Mouse (Mus musculus) hindbrain, embryonic 14.5 days (tissue): ENCODE measurements around the gene Ddah1. TPM values are rescaled to one million over a fixed set of nuclear protein-coding genes. Genes with fewer than 3 reads are reported as not detected.
"Not testable (repeated sequence)": the region's sequence is repeated elsewhere in the genome, so short reads cannot be mapped to it uniquely, and the experiment has no call there.

Experiments
- ATAC-seq: fragments of 200-750 bp; cut with Nextera tagmentation; 2 replicates; pipeline ENCODE4 v1.8.0; 2017; ENCODE audit warnings: moderate number of reproducible peaks, mild to moderate bottlenecking, moderate TSS enrichment, moderate library complexity; ENCODE audit not compliant: low FRiP score
- DNase-seq: peaks from one replicate; pipeline ENCODE4 v3.0.0-alpha.2; 2015; ENCODE audit warnings: low spot score
- H3K27ac ChIP-seq: fragments of 300-500 bp; sonication (generic); 2 replicates; pipeline ENCODE4 v1.5.1; 2014; ENCODE audit warnings: mild to moderate bottlenecking, moderate library complexity
- H3K27me3 ChIP-seq: fragments of 300-500 bp; sonication (generic); 2 replicates; pipeline ENCODE4 v1.6.1; 2014; ENCODE audit warnings: mild to moderate bottlenecking, low read length, mixed read lengths; ENCODE audit not compliant: control insufficient read depth, insufficient read depth
- H3K36me3 ChIP-seq: fragments of 300-500 bp; sonication (generic); replicated peaks from 2 replicates; pipeline ENCODE4 v1.6.1; 2014; ENCODE audit not compliant: control insufficient read depth, insufficient read depth
- H3K4me1 ChIP-seq: fragments of 300-500 bp; sonication (generic); replicated peaks from 2 replicates; pipeline ENCODE4 v1.6.1; 2014; ENCODE audit warnings: antibody characterized with exemption, low read length, mixed read lengths; ENCODE audit not compliant: control insufficient read depth, insufficient read depth
- H3K4me2 ChIP-seq: fragments of 300-500 bp; sonication (generic); replicated peaks from 2 replicates; pipeline ENCODE4 v1.6.1; 2014; ENCODE audit warnings: mild to moderate bottlenecking, moderate library complexity
- H3K4me3 ChIP-seq: fragments of 300-500 bp; sonication (generic); replicated peaks from 2 replicates; pipeline ENCODE4 v1.5.1; 2014; ENCODE audit warnings: mild to moderate bottlenecking, low read length
- H3K9ac ChIP-seq: fragments of 300-500 bp; sonication (generic); 2 replicates; pipeline ENCODE4 v1.6.1; 2014
- H3K9me3 ChIP-seq: fragments of 300-500 bp; sonication (generic); 2 replicates; pipeline ENCODE4 v1.6.1; 2016; ENCODE audit warnings: low read length; ENCODE audit not compliant: control insufficient read depth
- WGBS: fragments of 180-500 bp; shearing (Covaris S2); extraction: QIAGEN DNeasy Blood & Tissue Kit; methylation state at CpG from one replicate; pipeline ENCODE4 v1.1.7; 2014; 5-methylcytosine and 5-hydroxymethylcytosine counted together
- polyA plus RNA-seq: library from polyadenylated mRNA; unstranded; fragments of >200 nt; fragmentation: Nextera tagmentation; extraction: Ambion mirVana; gene quantifications from 2 replicates; pipeline ENCODE4 v1.2.1, GENCODE M21; 2014

The Ddah1 gene
- polyA plus RNA-seq, 1 experiment from 2014 or later, result 102 TPM

GRCm38 (mm10) chr3:145878867-145879266, 120.4 kb downstream of the Ddah1 start:
- WGBS, result 91% methylated on average over 13 of the region's 14 CpGs
- not testable (repeated sequence) for ATAC-seq, DNase-seq, H3K36me3 ChIP-seq, H3K4me1 ChIP-seq, H3K4me2 ChIP-seq, H3K4me3 ChIP-seq, H3K9me3 ChIP-seq, H3K27me3 ChIP-seq, H3K9ac ChIP-seq, H3K27ac ChIP-seq

GRCm38 (mm10) chr3:145880335-145880734, 121.9 kb downstream of the Ddah1 start:
- Histone ChIP-seq H3K9ac (no peak overlapping the region), H3K9me3 (no peaks in the 10 kb centered on the region), H3K4me1 (0 out of 2 replicates have a peak, but pooled peaks cover 6% of the 10 kb centered on the region), H3K27ac (no peak overlapping the region), H3K27me3 (no peaks in the 10 kb centered on the region), H3K4me3 (no peak overlapping the region), H3K4me2 (no peak overlapping the region), H3K36me3 (no peaks in the 10 kb centered on the region)
- DNase-seq (no peak), ATAC-seq (no peak)
- WGBS, result 82% methylated on average over 1 of the region's 1 CpGs

GRCm38 (mm10) chr3:145882076-145882874, 123.8 kb downstream of the Ddah1 start:
- no peak for DNase-seq
- peaks cover 14% of the 10 kb centered on the region; the same call in 1 of the 2 replicates for H3K4me1 ChIP-seq

GRCm38 (mm10) chr3:145883233-145883632, 124.8 kb downstream of the Ddah1 start:
- peaks cover 14% of the 10 kb centered on the region; the same call in 1 of the 2 replicates for H3K4me1 ChIP-seq
- no peaks in the 10 kb centered on the region for H3K9me3 ChIP-seq
- H3K4me3 ChIP-seq, result no peak overlapping the region
- H3K27ac ChIP-seq, result no peak overlapping the region
- no peak overlapping the region for H3K4me2 ChIP-seq
- no peaks in the 10 kb centered on the region for H3K27me3 ChIP-seq
- ATAC-seq (no peak), DNase-seq (no peak)
- H3K36me3 ChIP-seq, result no peaks in the 10 kb centered on the region
- H3K9ac ChIP-seq, result no peak overlapping the region
- 62% methylated on average over 2 of the region's 2 CpGs for WGBS

More at GRCm38 (mm10) chr3:145882076-145882874, 123.8 kb downstream of the Ddah1 start:
- 66% methylated on average over 15 of the region's 15 CpGs for WGBS
- no peak overlapping the region for H3K4me2 ChIP-seq
- no peak overlapping the region for H3K4me3 ChIP-seq
- H3K36me3 ChIP-seq, result no peaks in the 10 kb centered on the region
- H3K9me3 ChIP-seq, result no peaks in the 10 kb centered on the region
- no peak for ATAC-seq
- H3K27me3 ChIP-seq, result no peaks in the 10 kb centered on the region
- H3K9ac ChIP-seq, result no peak overlapping the region
- H3K27ac ChIP-seq, result no peak overlapping the region

GRCm38 (mm10) chr3:145885376-145885775, 126.9 kb downstream of the Ddah1 start:
- Histone ChIP-seq H3K27ac (peak overlapping the region; percentile 51), H3K36me3 (no peaks in the 10 kb centered on the region), H3K4me2 (no peak overlapping the region), H3K4me1 (peaks cover 17% of the 10 kb centered on the region; the same call in 1 of the 2 replicates), H3K9me3 (no peaks in the 10 kb centered on the region), H3K9ac (no peak overlapping the region), H3K27me3 (no peaks in the 10 kb centered on the region), H3K4me3 (no peak overlapping the region)
- WGBS, result 65% methylated on average over 4 of the region's 4 CpGs
- ATAC-seq, result no peak
- DNase-seq, result no peak

- H3K9ac ChIP-seq, result no peak overlapping the region
- peak overlapping the region; percentile 51 for H3K27ac ChIP-seq
- no peak for ATAC-seq
- WGBS, result 69% methylated on average over 5 of the region's 5 CpGs
- no peaks in the 10 kb centered on the region for H3K9me3 ChIP-seq
- H3K4me3 ChIP-seq, result no peak overlapping the region
- H3K4me2 ChIP-seq, result no peak overlapping the region
- no peak for DNase-seq
- no peaks in the 10 kb centered on the region for H3K36me3 ChIP-seq
- no peaks in the 10 kb centered on the region for H3K27me3 ChIP-seq
- H3K4me1 ChIP-seq, result peaks cover 17% of the 10 kb centered on the region; the same call in 1 of the 2 replicates
These were observed 127.5 kb downstream of the Ddah1 start for GRCm38 (mm10) chr3:145885851-145886464.

- Histone ChIP-seq H3K27ac (no peak overlapping the region), H3K4me2 (no peak overlapping the region), H3K27me3 (no peaks in the 10 kb centered on the region), H3K4me3 (no peak overlapping the region), H3K9me3 (no peaks in the 10 kb centered on the region), H3K9ac (no peak overlapping the region), H3K36me3 (no peaks in the 10 kb centered on the region), H3K4me1 (peaks cover 14% of the 10 kb centered on the region; the same call in 1 of the 2 replicates)
- ATAC-seq, result no peak
- 85% methylated on average over 6 of the region's 6 CpGs for WGBS
- no peak for DNase-seq
These were observed 129.0 kb downstream of the Ddah1 start for GRCm38 (mm10) chr3:145887430-145887971.

- ATAC-seq (peak; percentile 92), DNase-seq (peak; percentile 66)
- no peaks in the 10 kb centered on the region for H3K27me3 ChIP-seq
- WGBS, result 29% methylated on average over 18 of the region's 18 CpGs
- no peak overlapping the region for H3K4me3 ChIP-seq
- H3K9ac ChIP-seq, result 0 out of 2 replicates have a peak overlapping the region, but pooled peaks have one; percentile 16
- no peaks in the 10 kb centered on the region for H3K36me3 ChIP-seq
- no peak overlapping the region for H3K4me2 ChIP-seq
- H3K9me3 ChIP-seq, result no peaks in the 10 kb centered on the region
- peaks cover 9% of the 10 kb centered on the region; the same call in 1 of the 2 replicates for H3K4me1 ChIP-seq
- peak overlapping the region; percentile 60 for H3K27ac ChIP-seq
These were observed 132.1 kb downstream of the Ddah1 start for GRCm38 (mm10) chr3:145890346-145891132.
